Mouse (Mus musculus): Measurements from ENCODE around the gene Grik1.

Grik1 gene

DNA sequence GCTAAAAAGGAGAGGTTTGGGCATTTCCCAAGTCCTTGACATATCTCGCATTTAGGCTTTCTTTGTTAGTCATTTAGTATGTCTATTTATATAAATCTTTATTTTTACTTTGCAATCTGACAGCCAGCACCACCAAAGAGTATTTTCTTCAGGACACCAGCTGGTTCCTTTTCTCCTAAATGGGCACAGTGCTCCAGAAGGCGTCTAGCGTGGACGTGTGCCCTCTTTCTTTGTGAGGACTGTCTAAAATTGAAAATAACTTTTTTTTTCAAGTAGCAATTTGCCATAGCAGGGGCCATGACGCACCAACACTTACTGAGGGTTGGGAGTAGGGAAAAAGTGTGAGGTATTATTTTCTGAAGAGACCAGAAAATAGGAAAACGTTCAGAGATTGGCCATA, 425.5 kb downstream of the Grik1 start:
- in situ Hi-C loops (cut with MboI, MseI) = no loop called here

DNA sequence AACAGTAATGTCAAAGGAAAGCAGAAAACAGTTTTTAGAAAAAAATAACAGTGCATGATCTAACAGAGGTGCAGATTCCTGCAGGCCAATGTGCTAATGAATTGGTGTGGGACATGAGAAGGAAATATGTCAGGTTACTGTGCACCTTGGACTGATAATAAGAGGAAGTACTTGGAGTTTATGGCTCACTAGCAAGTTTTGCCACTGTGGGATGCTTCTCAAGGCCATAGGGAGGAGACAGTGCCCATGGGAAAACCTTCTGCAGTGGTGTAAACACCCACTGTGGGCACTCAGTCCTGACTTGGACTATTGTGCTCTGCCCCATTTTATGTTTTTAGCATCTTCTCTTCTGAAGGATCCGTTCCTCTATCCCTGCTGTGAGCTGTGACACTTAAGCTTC, 428.3 kb downstream of the Grik1 start:
- in situ Hi-C loops (cut with MboI, MseI) = no loop called here

DNA sequence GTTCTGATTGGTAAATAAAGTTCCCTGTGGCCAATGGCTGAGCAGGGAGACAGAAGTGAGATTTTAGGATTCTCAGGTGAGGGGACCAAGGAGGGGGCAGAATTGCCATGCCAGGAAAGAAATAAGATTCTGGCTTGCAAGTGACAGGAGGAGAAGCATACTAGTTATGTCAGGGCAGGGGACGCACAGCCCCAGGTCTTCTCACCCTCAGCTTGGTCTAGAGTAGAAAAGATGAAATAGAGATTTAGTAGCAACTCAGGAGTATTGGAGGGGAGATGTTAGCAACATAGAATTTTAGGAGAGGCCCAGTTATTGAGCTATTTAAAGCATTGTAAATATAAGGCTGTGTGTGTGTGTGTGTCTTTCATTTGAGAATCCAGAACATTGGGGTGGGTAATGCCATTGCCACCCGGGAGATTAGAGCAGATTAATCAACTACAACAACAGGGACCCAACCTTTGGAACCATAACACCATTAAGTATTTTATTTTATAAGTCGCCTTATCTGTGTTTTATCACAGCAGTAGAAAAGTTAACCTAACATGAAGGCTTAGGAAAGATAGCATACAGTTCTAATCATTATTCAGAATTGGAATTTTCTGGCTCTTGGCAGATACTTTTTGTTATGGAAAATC, 436.5 kb downstream of the Grik1 start:
- in situ Hi-C loops (cut with MboI, MseI) = no loop called here

DNA sequence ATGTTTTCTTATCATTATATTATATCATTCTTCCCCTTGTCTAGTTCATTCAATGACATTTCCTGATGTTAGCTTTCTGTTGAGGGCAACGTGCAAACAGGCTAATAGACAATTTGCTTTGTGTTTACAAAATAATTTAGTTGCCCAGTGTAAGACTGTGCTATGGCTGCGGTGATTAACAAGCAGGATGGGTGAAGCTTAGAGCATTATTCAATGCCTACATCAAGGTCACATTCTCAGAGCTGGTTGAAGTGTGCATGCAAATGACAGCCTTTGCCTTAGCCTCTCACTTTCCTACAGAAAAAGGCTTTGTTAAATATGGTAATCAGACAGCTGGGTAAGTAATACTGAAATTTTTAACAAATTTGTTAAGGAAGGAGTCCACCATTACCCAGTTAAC, 438.5 kb downstream of the Grik1 start:
- in situ Hi-C loops (cut with MboI, MseI) = no loop called here

DNA sequence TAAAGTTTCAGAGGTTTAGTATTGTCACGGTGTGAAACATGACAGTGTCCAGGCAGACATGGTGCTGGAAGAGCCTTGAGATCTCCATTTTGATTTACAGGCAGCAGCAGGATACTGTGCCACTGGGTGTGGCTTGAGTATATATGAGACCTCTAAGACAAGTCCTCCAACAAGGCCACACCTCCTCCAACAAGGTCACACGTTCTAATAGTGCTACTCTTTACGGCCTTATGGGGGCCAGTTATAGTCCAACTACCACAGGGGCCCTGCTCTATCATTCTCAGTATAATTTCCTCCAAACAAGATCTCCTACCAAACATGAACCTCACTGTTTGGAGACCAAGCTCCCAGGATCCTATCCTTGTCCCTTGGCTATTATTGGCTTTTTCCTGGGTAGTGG, 441.3 kb downstream of the Grik1 start:
- in situ Hi-C loops (cut with MboI, MseI) = loop anchor here (25.0 kb wide), 1 partner anchor 1914 kb away; no protein-coding TSS in a partner anchor

Data from T-helper 2 cell (primary cell).